Mouse (Mus musculus): ENCODE measurements at regions not wholly inside any gene's neighbourhood (a gene's known extent, or its start where the extent isn't known, plus 50 kb on each side); places are given as distances from the start of the nearest gene placed in this dataset.

- DNase-seq (ENCODE audit: low read depth), result no peak
Observed at GRCm38 (mm10) chr9:6552731-6553130, 283.1 kb upstream of the Ddi1 start.

GRCm38 (mm10) chr9:6540178-6540700, 270.6 kb upstream of the Ddi1 start:
- no peak for DNase-seq (ENCODE audit: low read depth)

- DNase-seq (ENCODE audit: low read depth), result no peak
Observed at GRCm38 (mm10) chr9:6528836-6529235, 259.2 kb upstream of the Ddi1 start.

- DNase-seq (ENCODE audit: low read depth), result no peak
Observed at GRCm38 (mm10) chr9:6517194-6517593, 247.5 kb upstream of the Ddi1 start.

GRCm38 (mm10) chr9:6497786-6498185, 228.1 kb upstream of the Ddi1 start:
- no peak for DNase-seq (ENCODE audit: low read depth)

GRCm38 (mm10) chr9:6480401-6480800, 210.8 kb upstream of the Ddi1 start:
- no peak for DNase-seq (ENCODE audit: low read depth)

- DNase-seq (ENCODE audit: low read depth), result peak; percentile 24
Observed at GRCm38 (mm10) chr9:6454542-6454941, 184.9 kb upstream of the Ddi1 start.

GRCm38 (mm10) chr9:6435236-6435635, 165.6 kb upstream of the Ddi1 start:
- DNase-seq (ENCODE audit: low read depth), result no peak

- DNase-seq (ENCODE audit: low read depth), result no peak
Observed at GRCm38 (mm10) chr9:6433813-6434456, 164.3 kb upstream of the Ddi1 start.

- no peak for DNase-seq (ENCODE audit: low read depth)
Observed at GRCm38 (mm10) chr9:6430859-6431258, 161.2 kb upstream of the Ddi1 start.

GRCm38 (mm10) chr9:6430437-6430836, 160.8 kb upstream of the Ddi1 start:
- DNase-seq (ENCODE audit: low read depth), result no peak
